Mouse (Mus musculus) liver, postnatal 0 days (tissue): ENCODE results near the gene Fgfr1op.
"Not testable (repeated sequence)": the region's sequence is repeated elsewhere in the genome, so short reads cannot be mapped to it uniquely, and the experiment has no call there.

Experiments used
- CTCF ChIP-seq: sonication (generic); IDR thresholded peaks from 2 replicates; pipeline ENCODE4 v1.5.1; 2016; ENCODE audit warnings: antibody characterized with exemption, low read depth
- EP300 ChIP-seq: IDR thresholded peaks from 2 replicates; pipeline ENCODE4 v1.6.1; 2016; ENCODE audit warnings: antibody characterized with exemption, low read depth, mild to moderate bottlenecking

DNA sequence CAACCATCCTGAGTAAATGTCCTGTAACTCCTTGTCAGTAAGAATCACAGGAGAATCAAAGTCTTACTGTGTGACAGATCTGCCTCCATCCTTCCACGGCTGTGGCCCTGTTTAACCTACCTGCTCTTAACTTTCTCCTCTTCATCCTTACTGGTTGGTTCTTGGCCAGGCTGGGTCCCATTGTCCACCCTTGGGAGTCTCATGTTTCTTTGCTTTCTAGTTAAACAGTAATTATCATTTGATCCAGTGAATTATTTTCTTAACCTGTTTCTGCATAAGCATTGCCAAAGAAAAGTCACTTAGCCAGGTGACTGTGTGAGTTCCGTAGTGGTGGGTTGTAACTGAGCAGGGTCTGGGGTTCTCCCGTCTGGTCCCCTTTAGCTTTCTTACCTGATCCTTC, 1.2 kb downstream of the Fgfr1op start:
- not testable (repeated sequence) for TF ChIP-seq EP300, CTCF
